Mouse (Mus musculus) kidney, adult 2 months (tissue): ENCODE measurements at regions not wholly inside any gene's neighbourhood (a gene's known extent, or its start where the extent isn't known, plus 50 kb on each side); places are given as distances from the start of the nearest gene placed in this dataset.
A peak's percentile ranks its signal among the peaks of the same experiment; 100 is the strongest.

ENCODE experiments used
- DNase-seq: peaks from one replicate; pipeline ENCODE4 v3.0.0; 2021
- H3K27ac ChIP-seq: fragments of 200-500 bp; 2 replicates; pipeline ENCODE4 v1.5.1; 2012; ENCODE audit warnings: low read depth, low read length, control low read depth, inconsistent platforms; ENCODE audit not compliant: insufficient read depth
- H3K27me3 ChIP-seq: fragments of 200-500 bp; replicated peaks from 2 replicates; pipeline ENCODE4 v1.6.1; 2012; ENCODE audit warnings: mild to moderate bottlenecking, moderate library complexity, low read length, inconsistent platforms; ENCODE audit not compliant: control insufficient read depth, insufficient read depth
- H3K36me3 ChIP-seq: fragments of 200-500 bp; 2 replicates; pipeline ENCODE4 v1.6.1; 2012; ENCODE audit warnings: mild to moderate bottlenecking, moderate library complexity, low read length, inconsistent platforms; ENCODE audit not compliant: control insufficient read depth, insufficient read depth
- H3K4me1 ChIP-seq: fragments of 200-500 bp; 2 replicates; pipeline ENCODE4 v1.6.1; 2011; ENCODE audit warnings: low read length; ENCODE audit not compliant: control insufficient read depth, insufficient read depth
- H3K4me3 ChIP-seq: fragments of 200-500 bp; 2 replicates; pipeline ENCODE4 v1.5.1; 2011; ENCODE audit warnings: mild to moderate bottlenecking, low read depth, low read length, control low read depth; ENCODE audit not compliant: insufficient read depth
- CTCF ChIP-seq: fragments of 200-500 bp; conservative IDR thresholded peaks from 2 replicates; pipeline ENCODE4 v1.5.1; 2011; ENCODE audit warnings: low read depth, mild to moderate bottlenecking, control low read depth, low read length, moderate library complexity, mixed read lengths; ENCODE audit not compliant: insufficient read depth, insufficient read length
- POLR2A ChIP-seq: fragments of 200-500 bp; IDR thresholded peaks from one replicate; pipeline ENCODE4 v1.6.1; 2011; ENCODE audit warnings: low read depth, low read length, control low read depth
- WGBS: fragments of 180-500 bp; shearing (Covaris S2); methylation state at CpG from one replicate; pipeline ENCODE4 v1.1.7; 2018; 5-methylcytosine and 5-hydroxymethylcytosine counted together

GRCm38 (mm10) chr11:52661894-52662593 lies 102.4 kb upstream of the Fstl4 start:
- H3K4me1 ChIP-seq, result no peaks in the 10 kb centered on the region
- WGBS, result 59% methylated on average over 15 of the region's 15 CpGs
- H3K27me3 ChIP-seq, result no peaks in the 10 kb centered on the region
- no peak overlapping the region for H3K4me3 ChIP-seq
- H3K36me3 ChIP-seq, result no peaks in the 10 kb centered on the region
- no peak for DNase-seq
- no peak overlapping the region for H3K27ac ChIP-seq
- TF ChIP-seq CTCF (no peak), POLR2A (no peak)

GRCm38 (mm10) chr11:52665343-52665742 lies 99.1 kb upstream of the Fstl4 start:
- TF ChIP-seq POLR2A (no peak), CTCF (no peak)
- Histone ChIP-seq H3K27ac (no peak overlapping the region), H3K36me3 (no peaks in the 10 kb centered on the region), H3K4me1 (no peaks in the 10 kb centered on the region), H3K27me3 (no peaks in the 10 kb centered on the region), H3K4me3 (no peak overlapping the region)
- no peak for DNase-seq
- 50% methylated on average over 1 of the region's 1 CpGs for WGBS

GRCm38 (mm10) chr11:52675022-52675421 lies 89.4 kb upstream of the Fstl4 start:
- peak; percentile 0 for DNase-seq
- H3K27ac ChIP-seq, result no peak overlapping the region
- H3K4me3 ChIP-seq, result no peak overlapping the region
- TF ChIP-seq CTCF (no peak), POLR2A (no peak)
- no peaks in the 10 kb centered on the region for H3K36me3 ChIP-seq
- 19% methylated on average over 6 of the region's 6 CpGs for WGBS
- no peaks in the 10 kb centered on the region for H3K4me1 ChIP-seq
- H3K27me3 ChIP-seq, result no peaks in the 10 kb centered on the region

- H3K27me3 ChIP-seq, result no peaks in the 10 kb centered on the region
- no peak overlapping the region for H3K4me3 ChIP-seq
- no peaks in the 10 kb centered on the region for H3K4me1 ChIP-seq
- no peaks in the 10 kb centered on the region for H3K36me3 ChIP-seq
- no peak for TF ChIP-seq CTCF
- TF ChIP-seq POLR2A, result no peak
- DNase-seq, result no peak
- WGBS, result 89% methylated on average over 4 of the region's 4 CpGs
- H3K27ac ChIP-seq, result no peak overlapping the region
These were observed 86.2 kb upstream of the Fstl4 start for GRCm38 (mm10) chr11:52678259-52678658.

- Histone ChIP-seq H3K27ac (no peak overlapping the region), H3K27me3 (no peaks in the 10 kb centered on the region), H3K4me3 (no peak overlapping the region), H3K36me3 (no peaks in the 10 kb centered on the region), H3K4me1 (no peaks in the 10 kb centered on the region)
- TF ChIP-seq POLR2A, result no peak
- TF ChIP-seq CTCF, result no peak
- DNase-seq, result no peak
- WGBS, result 89% methylated on average over 2 of the region's 2 CpGs
These were observed 79.0 kb upstream of the Fstl4 start for GRCm38 (mm10) chr11:52685436-52685835.

- Histone ChIP-seq H3K27me3 (no peaks in the 10 kb centered on the region), H3K27ac (no peak overlapping the region), H3K4me3 (no peak overlapping the region), H3K4me1 (no peaks in the 10 kb centered on the region), H3K36me3 (no peaks in the 10 kb centered on the region)
- no peak for TF ChIP-seq POLR2A
- no peak for TF ChIP-seq CTCF
- 71% methylated on average over 3 of the region's 3 CpGs for WGBS
- no peak for DNase-seq
These were observed 71.7 kb upstream of the Fstl4 start for GRCm38 (mm10) chr11:52692701-52693100.

- H3K4me3 ChIP-seq, result no peak overlapping the region
- no peak for DNase-seq
- 18% methylated on average over 10 of the region's 10 CpGs for WGBS
- no peaks in the 10 kb centered on the region for H3K27me3 ChIP-seq
- H3K4me1 ChIP-seq, result no peaks in the 10 kb centered on the region
- TF ChIP-seq POLR2A (no peak), CTCF (no peak)
- no peak overlapping the region for H3K27ac ChIP-seq
- no peaks in the 10 kb centered on the region for H3K36me3 ChIP-seq
These were observed 62.8 kb upstream of the Fstl4 start for GRCm38 (mm10) chr11:52701682-52702081.

GRCm38 (mm10) chr11:52703391-52703790 lies 61.0 kb upstream of the Fstl4 start:
- DNase-seq, result no peak
- no peaks in the 10 kb centered on the region for H3K4me1 ChIP-seq
- no peak overlapping the region for H3K27ac ChIP-seq
- no peak overlapping the region for H3K4me3 ChIP-seq
- H3K36me3 ChIP-seq, result no peaks in the 10 kb centered on the region
- no peaks in the 10 kb centered on the region for H3K27me3 ChIP-seq
- WGBS, result 64% methylated on average over 4 of the region's 4 CpGs
- no peak for TF ChIP-seq CTCF
- TF ChIP-seq POLR2A, result no peak
